Mouse (Mus musculus) embryonic fibroblast, embryonic 13.5 days (primary cell): ENCODE data around the gene Rnf6.

ENCODE experiments used
- CTCF ChIP-seq: IDR thresholded peaks from 2 replicates; pipeline ENCODE4 v1.5.1; 2011; ENCODE audit warnings: mild to moderate bottlenecking, control low read depth, low read length, moderate library complexity, borderline replicate concordance; ENCODE audit not compliant: insufficient read depth
- POLR2A ChIP-seq: IDR thresholded peaks from 2 replicates; pipeline ENCODE4 v1.6.1; 2011; ENCODE audit warnings: low read depth, mild to moderate bottlenecking, control low read depth, low read length, moderate library complexity

- TF ChIP-seq CTCF (no peak), POLR2A (no peak)
Observed at GRCm38 (mm10) chr5:146245646-146246370, 24.5 kb upstream of the Rnf6 start.
